Mouse (Mus musculus) liver, adult 2 months (tissue): ENCODE data around the gene Lsm7.
"Not testable (repeated sequence)": the region's sequence is repeated elsewhere in the genome, so short reads cannot be mapped to it uniquely, and the experiment has no call there.

Experiments
- CTCF ChIP-seq: fragments of 200-500 bp; IDR thresholded peaks from 2 replicates; pipeline ENCODE4 v1.5.1; 2011; ENCODE audit warnings: low read depth, low read length, control low read depth
- POLR2A ChIP-seq: fragments of 200-500 bp; IDR thresholded peaks from 2 replicates; pipeline ENCODE4 v1.6.1; 2011; ENCODE audit warnings: low read length, control low read depth; ENCODE audit not compliant: insufficient read depth; ENCODE audit errors: extremely low read depth

DNA sequence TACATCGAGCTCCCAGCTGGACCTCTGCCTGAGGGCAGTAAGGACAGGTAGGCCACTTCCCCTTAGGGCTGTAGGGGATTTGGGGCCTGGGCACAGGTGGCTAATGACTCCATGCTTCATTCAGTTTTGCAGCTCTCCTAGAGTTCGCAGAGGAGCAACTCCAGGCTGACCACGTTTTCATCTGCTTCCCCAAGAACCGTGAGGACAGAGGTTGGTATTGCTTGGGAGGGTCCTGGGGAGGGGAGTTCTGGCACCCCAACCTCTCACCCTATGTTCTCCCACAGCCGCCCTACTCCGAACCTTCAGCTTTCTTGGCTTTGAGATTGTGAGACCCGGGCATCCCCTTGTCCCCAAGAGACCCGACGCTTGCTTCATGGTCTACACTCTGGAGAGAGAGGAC is 26.4 kb downstream of the Lsm7 start:
- not testable (repeated sequence) for TF ChIP-seq CTCF, POLR2A
